Mouse (Mus musculus) lung, embryonic 14.5 days (tissue): Measurements from ENCODE around the gene Fbxl18. TPM values are rescaled to one million over a fixed set of nuclear protein-coding genes. Genes with fewer than 3 reads are reported as not detected.
"Not testable (repeated sequence)": the region's sequence is repeated elsewhere in the genome, so short reads cannot be mapped to it uniquely, and the experiment has no call there.

Source experiments
- ATAC-seq: fragments of 200-750 bp; cut with Nextera tagmentation; 2 replicates; pipeline ENCODE4 v1.8.0; 2017; ENCODE audit warnings: mild to moderate bottlenecking, moderate TSS enrichment, moderate library complexity; ENCODE audit not compliant: insufficient read depth
- DNase-seq: peaks from one replicate; pipeline ENCODE4 v3.0.0-alpha.2; 2015
- H3K27ac ChIP-seq: fragments of 300-500 bp; sonication (generic); 2 replicates; pipeline ENCODE4 v1.5.1; 2014; ENCODE audit warnings: low read depth, mild to moderate bottlenecking, moderate library complexity
- H3K27me3 ChIP-seq: fragments of 300-500 bp; sonication (generic); 2 replicates; pipeline ENCODE4 v1.6.1; 2014; ENCODE audit warnings: low read length, control low read depth; ENCODE audit not compliant: insufficient read depth
- H3K36me3 ChIP-seq: fragments of 300-500 bp; sonication (generic); 2 replicates; pipeline ENCODE4 v1.6.1; 2014; ENCODE audit warnings: control low read depth; ENCODE audit not compliant: insufficient read depth
- H3K4me1 ChIP-seq: fragments of 300-500 bp; sonication (generic); 2 replicates; pipeline ENCODE4 v1.6.1; 2014; ENCODE audit warnings: antibody characterized with exemption, control low read depth; ENCODE audit not compliant: insufficient read depth
- H3K4me2 ChIP-seq: fragments of 300-500 bp; sonication (generic); 2 replicates; pipeline ENCODE4 v1.6.1; 2014; ENCODE audit warnings: mild to moderate bottlenecking
- H3K4me3 ChIP-seq: fragments of 300-500 bp; sonication (generic); 2 replicates; pipeline ENCODE4 v1.5.1; 2014; ENCODE audit warnings: low read depth, low read length
- H3K9ac ChIP-seq: fragments of 300-500 bp; sonication (generic); 2 replicates; pipeline ENCODE4 v1.6.1; 2014
- H3K9me3 ChIP-seq: fragments of 300-500 bp; sonication (generic); 2 replicates; pipeline ENCODE4 v1.6.1; 2016; ENCODE audit warnings: low read depth, low read length, control low read depth
- CTCF ChIP-seq: IDR thresholded peaks from 2 replicates; pipeline ENCODE4 v1.5.1; 2016; ENCODE audit warnings: antibody characterized with exemption, low read depth
- WGBS: fragments of 180-500 bp; shearing (Covaris S2); extraction: QIAGEN DNeasy Blood & Tissue Kit; methylation state at CpG from one replicate; pipeline ENCODE4 v1.1.7; 2014; 5-methylcytosine and 5-hydroxymethylcytosine counted together
- polyA plus RNA-seq: library from polyadenylated mRNA; unstranded; fragments of >200 nt; fragmentation: Nextera tagmentation; extraction: Ambion mirVana; gene quantifications from 2 replicates; pipeline ENCODE4 v1.2.1, GENCODE M21; 2014

Gene Fbxl18
- polyA plus RNA-seq, 1 experiment from 2014 or later: 11.8 TPM

GRCm38 (mm10) chr5:142899932-142900533 lies 4.8 kb upstream of the Fbxl18 start:
- no peak for ATAC-seq
- no peaks in the 10 kb centered on the region for H3K9me3 ChIP-seq
- no peak overlapping the region for H3K4me2 ChIP-seq
- no peaks in the 10 kb centered on the region for H3K27me3 ChIP-seq
- DNase-seq: no peak
- H3K27ac ChIP-seq: no peak overlapping the region
- H3K4me1 ChIP-seq: 0 out of 2 replicates have a peak, but pooled peaks cover 3% of the 10 kb centered on the region
- no peak overlapping the region for H3K9ac ChIP-seq
- no peak overlapping the region for H3K4me3 ChIP-seq
- no peak for TF ChIP-seq CTCF
- WGBS: 72% methylated on average over 5 of the region's 5 CpGs
- H3K36me3 ChIP-seq: peaks cover 67% of the 10 kb centered on the region

- DNase-seq (no peak), ATAC-seq (no peak)
- Histone ChIP-seq H3K27me3 (no peaks in the 10 kb centered on the region), H3K9ac (no peak overlapping the region), H3K9me3 (no peaks in the 10 kb centered on the region), H3K27ac (no peak overlapping the region), H3K36me3 (peaks cover 58% of the 10 kb centered on the region), H3K4me1 (0 out of 2 replicates have a peak, but pooled peaks cover 7% of the 10 kb centered on the region), H3K4me3 (no peak overlapping the region), H3K4me2 (no peak overlapping the region)
- no peak for TF ChIP-seq CTCF
- 76% methylated on average over 9 of the region's 9 CpGs for WGBS
Measured at GRCm38 (mm10) chr5:142899057-142899601, 3.9 kb upstream of the Fbxl18 start.

GRCm38 (mm10) chr5:142898316-142898715 lies 3.1 kb upstream of the Fbxl18 start:
- Histone ChIP-seq H3K36me3 (peaks cover 49% of the 10 kb centered on the region), H3K27ac (no peak overlapping the region), H3K4me3 (no peak overlapping the region), H3K9me3 (no peaks in the 10 kb centered on the region), H3K4me1 (0 out of 2 replicates have a peak, but pooled peaks cover 4% of the 10 kb centered on the region), H3K9ac (no peak overlapping the region), H3K4me2 (no peak overlapping the region), H3K27me3 (no peaks in the 10 kb centered on the region)
- no peak for TF ChIP-seq CTCF
- DNase-seq: no peak
- no peak for ATAC-seq
- WGBS: 79% methylated on average over 4 of the region's 4 CpGs

- no peak overlapping the region for H3K27ac ChIP-seq
- 79% methylated on average over 7 of the region's 7 CpGs for WGBS
- DNase-seq: no peak
- no peak for TF ChIP-seq CTCF
- peaks cover 43% of the 10 kb centered on the region for H3K36me3 ChIP-seq
- H3K27me3 ChIP-seq: no peaks in the 10 kb centered on the region
- H3K9me3 ChIP-seq: no peaks in the 10 kb centered on the region
- H3K4me3 ChIP-seq: no peak overlapping the region
- no peak overlapping the region for H3K4me2 ChIP-seq
- 0 out of 2 replicates have a peak, but pooled peaks cover 4% of the 10 kb centered on the region for H3K4me1 ChIP-seq
- no peak for ATAC-seq
- H3K9ac ChIP-seq: no peak overlapping the region
Measured at GRCm38 (mm10) chr5:142897568-142898248, 2.5 kb upstream of the Fbxl18 start.

- WGBS: 69% methylated on average over 5 of the region's 5 CpGs
- no peak for TF ChIP-seq CTCF
- Histone ChIP-seq H3K27me3 (no peaks in the 10 kb centered on the region), H3K4me2 (no peak overlapping the region), H3K9ac (no peak overlapping the region), H3K27ac (no peak overlapping the region), H3K36me3 (peaks cover 33% of the 10 kb centered on the region), H3K4me3 (no peak overlapping the region), H3K9me3 (no peaks in the 10 kb centered on the region), H3K4me1 (0 out of 2 replicates have a peak, but pooled peaks cover 4% of the 10 kb centered on the region)
- no peak for DNase-seq
- ATAC-seq: no peak
Measured at GRCm38 (mm10) chr5:142896713-142897112, 1.5 kb upstream of the Fbxl18 start.

GRCm38 (mm10) chr5:142896192-142896591 lies 971 bp upstream of the Fbxl18 start:
- DNase-seq: peak; percentile 42
- Histone ChIP-seq H3K27ac (no peak overlapping the region), H3K9ac (no peak overlapping the region), H3K4me2 (peak overlapping the region; percentile 84; the same call in 1 of the 2 replicates), H3K4me3 (peak overlapping the region; percentile 83; the same call in 1 of the 2 replicates), H3K36me3 (peaks cover 28% of the 10 kb centered on the region), H3K27me3 (no peaks in the 10 kb centered on the region), H3K9me3 (no peaks in the 10 kb centered on the region), H3K4me1 (0 out of 2 replicates have a peak, but pooled peaks cover 4% of the 10 kb centered on the region)
- peak; percentile 24; the same call in 1 of the 2 replicates for TF ChIP-seq CTCF
- 66% methylated on average over 10 of the region's 10 CpGs for WGBS
- no peak for ATAC-seq

- no peaks in the 10 kb centered on the region for H3K27me3 ChIP-seq
- H3K27ac ChIP-seq: no peak overlapping the region
- peaks cover 8% of the 10 kb centered on the region for H3K36me3 ChIP-seq
- 0 out of 2 replicates have a peak, but pooled peaks cover 4% of the 10 kb centered on the region for H3K4me1 ChIP-seq
- no peak overlapping the region for H3K4me3 ChIP-seq
- no peak overlapping the region for H3K4me2 ChIP-seq
- no peak for TF ChIP-seq CTCF
- DNase-seq (no peak), ATAC-seq (no peak)
- no peak overlapping the region for H3K9ac ChIP-seq
- H3K9me3 ChIP-seq: no peaks in the 10 kb centered on the region
- WGBS: 66% methylated on average over 6 of the region's 6 CpGs
Measured at GRCm38 (mm10) chr5:142891396-142891795, 3.8 kb downstream of the Fbxl18 start.

- not testable (repeated sequence) for ATAC-seq, DNase-seq, H3K27ac ChIP-seq, H3K9ac ChIP-seq, H3K4me3 ChIP-seq, H3K4me2 ChIP-seq, H3K4me1 ChIP-seq, H3K9me3 ChIP-seq, H3K27me3 ChIP-seq
- peaks cover 38% of the 10 kb centered on the region for H3K36me3 ChIP-seq
- WGBS: 92% methylated on average over 3 of the region's 3 CpGs
Measured at GRCm38 (mm10) chr5:142887533-142887932, 7.7 kb downstream of the Fbxl18 start.
